Mouse (Mus musculus) small intestine, adult 2 months (tissue): Measurements from ENCODE around the gene Wdr59.

ENCODE experiments used
- CTCF ChIP-seq: fragments of 200-500 bp; IDR thresholded peaks from 2 replicates; pipeline ENCODE4 v1.5.1; 2012; ENCODE audit warnings: low read depth, mild to moderate bottlenecking, control low read depth, inconsistent platforms, low read length, moderate library complexity, mixed read lengths; ENCODE audit not compliant: insufficient replicate concordance, insufficient read length; ENCODE audit errors: extremely low read depth
- POLR2A ChIP-seq: fragments of 200-500 bp; IDR thresholded peaks from 2 replicates; pipeline ENCODE4 v1.6.1; 2012; ENCODE audit warnings: low read depth, mild to moderate bottlenecking, control low read depth, inconsistent platforms, low read length, moderate library complexity

DNA sequence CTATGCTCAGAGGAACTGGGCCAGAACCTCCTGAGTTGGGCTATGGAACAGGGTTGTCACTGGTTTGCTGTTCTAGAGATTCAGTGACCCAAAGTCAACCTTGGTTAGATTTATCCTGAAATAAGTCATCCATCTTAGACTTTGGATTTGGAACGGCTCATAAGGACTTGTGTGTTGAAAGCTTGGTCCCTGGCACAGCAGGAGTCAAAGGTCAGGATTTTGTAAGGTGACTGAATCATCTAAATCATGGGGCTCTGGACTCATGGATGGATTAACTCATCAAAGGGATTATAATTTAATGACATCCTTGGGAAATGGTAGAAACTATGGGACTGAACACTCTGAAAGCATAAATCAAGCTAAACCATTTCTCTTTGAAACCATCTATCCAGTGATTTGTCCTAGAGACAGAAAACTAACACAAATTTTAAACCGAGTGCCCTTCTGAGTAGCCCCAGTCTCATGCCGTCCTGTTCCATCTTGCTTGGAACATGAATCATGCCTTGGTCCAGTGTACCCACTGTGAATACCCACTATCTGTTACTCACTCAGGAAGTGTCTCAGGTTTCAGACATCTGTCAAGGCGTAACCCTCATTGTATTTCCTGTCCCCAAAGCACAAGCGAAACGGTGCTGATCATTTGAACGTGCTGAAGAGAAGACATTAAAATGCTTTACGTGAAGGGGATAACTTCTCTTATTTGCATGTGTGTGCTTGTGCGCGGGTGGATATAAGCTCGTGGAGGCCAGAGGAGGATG, 86.6 kb downstream of the Wdr59 start:
- TF ChIP-seq CTCF (no peak), POLR2A (no peak)
